Mouse (Mus musculus) testis, postnatal 10 days (tissue): Measurements from ENCODE around the gene Try4.
"Not testable (repeated sequence)": the region's sequence is repeated elsewhere in the genome, so short reads cannot be mapped to it uniquely, and the experiment has no call there.

ENCODE experiments used
- DNase-seq: peaks from one replicate; pipeline ENCODE4 v3.0.0; 2021; ENCODE audit warnings: low spot score

Gene Try4

GRCm38 (mm10) chr6:41301969-41302368, at the start of gene Try4:
Gene Try4, plus strand, starts transcription at chr6:41302269.
- DNase-seq = no peak

DNA sequence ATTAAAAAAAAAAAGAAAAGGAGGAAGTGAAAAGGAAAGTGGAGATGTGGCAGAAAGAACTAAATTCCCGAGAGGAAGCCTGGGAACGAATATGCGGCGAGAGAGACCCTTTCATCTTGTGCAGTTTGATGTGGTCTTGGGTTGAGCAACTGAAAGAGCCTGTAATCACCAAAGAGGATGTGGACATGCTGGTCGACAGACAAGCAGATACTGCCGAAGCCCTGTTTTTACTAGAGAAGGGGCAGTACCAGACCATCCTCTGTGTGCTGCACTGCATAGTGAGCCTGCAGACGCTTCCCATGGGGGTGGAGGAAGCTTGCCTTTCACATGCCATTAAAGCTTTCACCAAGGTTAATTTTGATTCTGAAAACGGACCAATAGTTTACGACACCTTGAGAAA, 48.8 kb upstream of the Try4 start:
- DNase-seq = not testable (repeated sequence)

DNA sequence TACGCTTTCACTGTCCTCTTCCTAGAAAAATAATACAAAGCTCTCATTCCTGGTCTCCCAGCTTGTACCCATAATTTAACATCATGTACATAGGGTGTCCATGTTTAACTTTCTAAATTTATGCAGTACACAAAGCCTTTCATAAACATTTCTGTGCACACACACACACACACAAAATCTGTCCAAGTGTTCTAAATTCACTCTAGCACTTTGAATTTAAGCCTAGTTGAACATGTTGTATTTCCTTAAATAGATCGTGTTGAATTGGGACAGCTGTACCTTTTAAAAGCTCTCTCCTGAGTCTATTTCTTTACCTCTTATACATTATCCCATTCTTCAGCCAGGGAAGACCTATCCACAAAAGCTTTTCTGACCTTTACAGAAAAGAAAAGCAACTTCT, 45.6 kb upstream of the Try4 start:
- DNase-seq = no peak

DNA sequence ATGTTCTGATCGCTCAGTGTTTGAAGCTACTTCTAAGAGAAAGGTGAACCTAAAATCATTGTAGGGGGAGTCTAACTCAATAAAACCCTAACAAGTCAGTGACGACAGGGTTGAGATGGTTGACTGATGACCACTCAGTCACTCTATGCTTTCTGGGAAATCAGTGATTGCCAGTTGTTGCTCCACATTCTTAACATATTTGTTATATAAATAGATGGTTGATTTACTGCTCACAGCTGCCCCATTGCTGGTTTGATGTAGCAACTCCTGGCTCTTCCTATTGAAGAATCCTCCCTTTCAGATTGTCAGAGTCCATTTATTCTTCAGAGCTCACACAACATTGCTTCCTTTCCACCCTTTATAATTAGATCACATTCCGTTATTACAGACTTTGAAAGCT, 44.6 kb upstream of the Try4 start:
- DNase-seq = no peak

- DNase-seq = no peak
Observed at GRCm38 (mm10) chr6:41262796-41263195, 39.3 kb upstream of the Try4 start.

DNA sequence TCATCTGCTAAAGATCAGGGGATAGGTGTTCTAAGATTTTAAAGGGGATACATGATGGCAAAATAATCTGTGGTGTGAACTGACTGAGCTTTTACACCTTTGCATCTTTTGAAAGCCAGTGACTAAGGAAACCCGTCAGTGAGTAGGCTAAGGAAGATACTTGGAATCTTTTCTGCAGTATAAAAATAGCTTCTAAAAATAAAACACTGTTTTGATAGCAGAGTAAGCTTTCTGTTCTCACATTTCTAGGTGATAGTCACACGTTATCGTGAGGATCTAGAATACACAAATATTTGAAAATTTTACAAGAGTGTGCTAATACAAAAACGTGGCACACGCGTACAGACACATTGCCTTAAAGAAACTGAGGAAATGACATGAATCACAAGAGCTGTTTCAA, 35.9 kb upstream of the Try4 start:
- no peak for DNase-seq

- DNase-seq = no peak
Observed at GRCm38 (mm10) chr6:41298255-41298654, 3.8 kb upstream of the Try4 start.

GRCm38 (mm10) chr6:41316741-41317140, 14.7 kb downstream of the Try4 start, which contains the start of gene Try5:
Gene Try5, minus strand, starts transcription at chr6:41316841.
- DNase-seq = not testable (repeated sequence)

GRCm38 (mm10) chr6:41353932-41354331, 51.9 kb downstream of the Try4 start, which contains the start of gene Try10:
Gene Try10, plus strand, starts transcription at chr6:41354105.
- no peak for DNase-seq
